Mouse (Mus musculus): ENCODE data around the gene Dnajc3. TPM values are rescaled to one million over a fixed set of nuclear protein-coding genes. Genes with fewer than 3 reads are reported as not detected.

Gene Dnajc3
- polyA plus RNA-seq, 1 experiment from 2014 or later = 37.7 TPM

- H3K36me3 ChIP-seq = no peaks in the 10 kb centered on the region
- no peak overlapping the region for H3K9ac ChIP-seq
- peaks cover 14% of the 10 kb centered on the region; the same call in 1 of the 2 replicates for H3K27me3 ChIP-seq (replicated peaks)
- no peak overlapping the region for H3K4me2 ChIP-seq
- no peak for ATAC-seq
- 71% methylated on average over 9 of the region's 9 CpGs for WGBS (ENCODE audit: insufficient replicate concordance)
- H3K9me3 ChIP-seq (replicated peaks) = no peaks in the 10 kb centered on the region
- no peak overlapping the region for H3K4me3 ChIP-seq
- H3K27ac ChIP-seq = no peak overlapping the region
- H3K4me1 ChIP-seq = peaks cover 25% of the 10 kb centered on the region
Observed at GRCm38 (mm10) chr14:118934686-118935085, 3.1 kb upstream of the Dnajc3 start.

DNA sequence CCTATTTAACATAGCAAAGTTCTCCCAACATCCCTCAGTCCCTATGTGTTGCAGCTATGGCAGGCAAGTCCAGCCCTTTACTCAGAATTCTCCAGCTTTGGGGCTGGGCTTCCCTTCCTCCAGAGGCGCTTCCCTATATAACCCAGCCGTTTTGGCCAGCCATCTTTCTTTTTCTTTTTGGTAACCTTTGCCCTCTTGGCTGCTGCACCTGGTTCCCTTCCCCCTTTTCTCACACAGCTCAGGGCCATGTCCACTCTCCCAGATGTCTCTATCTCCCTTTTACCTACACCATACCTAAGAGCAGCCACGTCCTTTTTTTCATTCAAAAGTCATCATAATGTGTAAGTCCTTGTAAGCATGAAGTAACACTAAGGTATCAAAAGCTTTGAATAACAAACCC lies 1.5 kb upstream of the Dnajc3 start:
- Histone ChIP-seq H3K4me2 (peak overlapping the region; percentile 92; the same call in 1 of the 2 replicates), H3K4me1 (peaks cover 40% of the 10 kb centered on the region), H3K4me3 (no peak overlapping the region), H3K9me3 (replicated peaks) (no peaks in the 10 kb centered on the region), H3K36me3 (no peaks in the 10 kb centered on the region), H3K27ac (no peak overlapping the region), H3K27me3 (replicated peaks) (peaks cover 12% of the 10 kb centered on the region; the same call in 1 of the 2 replicates), H3K9ac (no peak overlapping the region)
- WGBS (ENCODE audit: insufficient replicate concordance) = 59% methylated on average over 3 of the region's 3 CpGs
- no peak for ATAC-seq

GRCm38 (mm10) chr14:118936952-118937351 lies 824 bp upstream of the Dnajc3 start:
- H3K27me3 ChIP-seq (replicated peaks) = peaks cover 5% of the 10 kb centered on the region; the same call in 1 of the 2 replicates
- WGBS (ENCODE audit: insufficient replicate concordance) = 28% methylated on average over 4 of the region's 4 CpGs
- peak overlapping the region; percentile 82 for H3K27ac ChIP-seq
- H3K9me3 ChIP-seq (replicated peaks) = no peaks in the 10 kb centered on the region
- peak overlapping the region; percentile 99 for H3K9ac ChIP-seq
- ATAC-seq = no peak
- H3K4me2 ChIP-seq = peak overlapping the region; percentile 92
- peak overlapping the region; percentile 97 for H3K4me3 ChIP-seq
- H3K4me1 ChIP-seq = peaks cover 44% of the 10 kb centered on the region
- H3K36me3 ChIP-seq = no peaks in the 10 kb centered on the region

DNA sequence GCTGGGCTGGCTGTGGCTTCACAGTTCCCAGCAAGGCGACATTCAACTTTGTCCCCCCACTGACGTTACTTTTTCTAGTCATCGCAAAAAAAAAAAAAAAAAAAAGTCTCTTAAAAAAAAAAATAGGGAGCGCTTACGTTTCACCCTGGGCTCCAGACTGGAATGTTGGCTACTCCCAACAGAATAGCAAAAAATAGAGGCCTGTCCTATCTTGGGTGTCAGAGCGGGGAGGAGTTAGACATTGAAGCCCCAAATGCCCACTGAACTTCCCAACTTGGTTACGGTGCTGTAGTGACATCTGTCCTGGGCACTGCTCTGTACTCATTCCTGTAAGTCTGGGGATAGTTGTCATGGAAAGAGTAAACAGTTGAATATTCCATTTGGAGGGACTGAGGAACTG lies 775 bp downstream of the Dnajc3 start:
- H3K27ac ChIP-seq = peak overlapping the region; percentile 91
- peaks cover 48% of the 10 kb centered on the region for H3K4me1 ChIP-seq
- no peak for ATAC-seq
- peak overlapping the region; percentile 92 for H3K4me2 ChIP-seq
- no peaks in the 10 kb centered on the region for H3K27me3 ChIP-seq (replicated peaks)
- H3K9me3 ChIP-seq (replicated peaks) = no peaks in the 10 kb centered on the region
- H3K36me3 ChIP-seq = no peaks in the 10 kb centered on the region
- WGBS (ENCODE audit: insufficient replicate concordance) = 4% methylated on average over 7 of the region's 7 CpGs
- peak overlapping the region; percentile 99 for H3K9ac ChIP-seq
- peak overlapping the region; percentile 97 for H3K4me3 ChIP-seq

DNA sequence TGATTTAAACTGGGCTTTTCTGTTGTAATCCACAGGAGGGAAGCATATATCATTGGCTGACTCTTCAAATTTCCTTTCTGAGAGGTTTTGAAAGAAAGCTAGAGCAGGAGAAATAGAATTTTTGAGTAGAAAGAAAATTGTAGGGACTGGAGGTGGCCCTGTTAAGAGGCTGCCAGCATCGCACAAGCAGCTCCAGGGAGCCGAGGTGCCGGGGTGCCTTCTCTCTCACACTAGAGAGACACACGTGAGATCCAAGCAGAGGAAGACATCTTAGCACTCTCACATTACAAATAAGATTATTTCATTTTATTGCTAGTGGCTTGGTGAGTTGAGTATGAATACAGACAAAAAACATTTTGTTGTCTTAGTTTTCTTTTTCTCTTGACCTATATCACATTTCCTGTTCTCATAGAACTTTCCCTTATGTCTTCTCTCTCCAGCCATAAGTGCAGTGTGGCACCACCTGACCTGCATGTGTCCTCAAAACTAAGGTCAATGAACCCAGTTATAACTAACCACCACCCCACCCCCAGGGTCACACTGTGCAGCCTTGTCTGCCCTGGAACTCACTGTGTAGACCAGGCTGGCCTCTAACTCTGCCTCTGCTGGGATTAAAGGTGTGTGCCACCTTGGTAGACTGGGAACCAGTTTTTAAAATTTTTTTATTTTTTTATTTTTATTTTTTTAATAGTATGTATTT lies 3.2 kb downstream of the Dnajc3 start:
- Histone ChIP-seq H3K9ac (no peak overlapping the region), H3K27me3 (replicated peaks) (no peaks in the 10 kb centered on the region), H3K27ac (no peak overlapping the region), H3K4me2 (no peak overlapping the region), H3K4me1 (peaks cover 60% of the 10 kb centered on the region), H3K36me3 (no peaks in the 10 kb centered on the region), H3K9me3 (replicated peaks) (no peaks in the 10 kb centered on the region), H3K4me3 (no peak overlapping the region)
- WGBS (ENCODE audit: insufficient replicate concordance) = 81% methylated on average over 4 of the region's 4 CpGs
- ATAC-seq = no peak

GRCm38 (mm10) chr14:118942076-118942475 lies 4.3 kb downstream of the Dnajc3 start:
- peaks cover 52% of the 10 kb centered on the region for H3K4me1 ChIP-seq
- WGBS (ENCODE audit: insufficient replicate concordance) = 67% methylated on average over 12 of the region's 12 CpGs
- no peaks in the 10 kb centered on the region for H3K27me3 ChIP-seq (replicated peaks)
- H3K9me3 ChIP-seq (replicated peaks) = no peaks in the 10 kb centered on the region
- no peak overlapping the region for H3K4me3 ChIP-seq
- H3K27ac ChIP-seq = no peak overlapping the region; the same call in 1 of the 2 replicates
- H3K36me3 ChIP-seq = no peaks in the 10 kb centered on the region
- no peak overlapping the region for H3K9ac ChIP-seq
- ATAC-seq = no peak
- no peak overlapping the region for H3K4me2 ChIP-seq

GRCm38 (mm10) chr14:118944702-118945101 lies 6.9 kb downstream of the Dnajc3 start:
- no peak for ATAC-seq
- Histone ChIP-seq H3K4me2 (no peak overlapping the region), H3K36me3 (no peaks in the 10 kb centered on the region), H3K9me3 (replicated peaks) (no peaks in the 10 kb centered on the region), H3K9ac (no peak overlapping the region), H3K4me3 (no peak overlapping the region), H3K4me1 (peaks cover 35% of the 10 kb centered on the region), H3K27ac (no peak overlapping the region), H3K27me3 (replicated peaks) (no peaks in the 10 kb centered on the region)
- WGBS (ENCODE audit: insufficient replicate concordance) = 52% methylated on average over 2 of the region's 2 CpGs

DNA sequence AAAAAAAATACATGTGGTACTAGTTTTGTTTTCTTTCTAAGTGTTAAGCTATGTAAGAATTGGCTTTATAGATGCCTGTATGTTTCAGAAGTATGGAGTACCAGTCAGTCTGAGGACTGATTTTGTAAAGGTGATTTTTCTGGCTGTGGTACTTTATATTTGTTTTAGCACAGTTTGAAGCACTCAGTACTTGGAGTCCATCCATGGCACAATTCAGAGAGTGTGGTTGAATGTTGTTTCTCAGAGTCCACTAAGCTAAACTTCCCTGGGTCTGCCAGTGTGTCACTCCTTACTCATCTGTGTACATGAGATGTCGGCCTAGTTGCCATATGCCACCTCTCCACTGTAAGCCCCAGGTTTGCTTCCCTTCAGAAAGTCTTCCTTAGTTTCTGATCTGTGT lies 11.1 kb downstream of the Dnajc3 start:
- no peaks in the 10 kb centered on the region for H3K27me3 ChIP-seq (replicated peaks)
- no peak overlapping the region for H3K9ac ChIP-seq
- H3K4me1 ChIP-seq = peaks cover 17% of the 10 kb centered on the region; the same call in 1 of the 2 replicates
- 81% methylated on average over 1 of the region's 1 CpGs for WGBS (ENCODE audit: insufficient replicate concordance)
- H3K4me2 ChIP-seq = no peak overlapping the region
- no peaks in the 10 kb centered on the region for H3K9me3 ChIP-seq (replicated peaks)
- H3K4me3 ChIP-seq = no peak overlapping the region
- H3K27ac ChIP-seq = no peak overlapping the region
- H3K36me3 ChIP-seq = peaks cover 10% of the 10 kb centered on the region
- ATAC-seq = no peak

GRCm38 (mm10) chr14:118951912-118952583 lies 14.3 kb downstream of the Dnajc3 start:
- H3K27ac ChIP-seq = no peak overlapping the region
- H3K36me3 ChIP-seq = peaks cover 31% of the 10 kb centered on the region
- ATAC-seq = no peak
- H3K4me2 ChIP-seq = no peak overlapping the region
- no peaks in the 10 kb centered on the region for H3K9me3 ChIP-seq (replicated peaks)
- H3K27me3 ChIP-seq (replicated peaks) = no peaks in the 10 kb centered on the region
- 89% methylated on average over 9 of the region's 9 CpGs for WGBS (ENCODE audit: insufficient replicate concordance)
- H3K9ac ChIP-seq = no peak overlapping the region
- 0 out of 2 replicates have a peak, but pooled peaks cover 5% of the 10 kb centered on the region for H3K4me1 ChIP-seq
- H3K4me3 ChIP-seq = no peak overlapping the region

DNA sequence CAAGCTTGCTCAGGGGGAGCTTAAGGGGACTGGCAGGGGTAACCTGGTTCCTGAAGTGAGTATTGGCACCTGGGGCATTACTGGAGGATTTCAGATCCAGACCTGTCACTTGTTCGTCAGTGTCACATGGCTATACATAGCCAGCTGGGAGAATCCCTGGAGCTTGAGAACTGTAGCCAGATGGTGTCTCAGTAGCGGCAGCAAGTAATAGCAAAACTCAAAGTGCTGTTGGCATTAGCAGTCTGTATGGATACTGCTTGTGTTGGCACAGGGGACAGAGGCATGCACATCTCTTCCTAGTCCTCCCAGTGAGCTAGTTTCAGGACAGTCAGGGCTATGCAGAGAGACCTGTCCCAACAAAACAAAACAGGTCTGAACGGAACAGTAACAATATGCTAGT lies 20.2 kb downstream of the Dnajc3 start:
- no peaks in the 10 kb centered on the region for H3K4me1 ChIP-seq
- no peak for ATAC-seq
- H3K36me3 ChIP-seq = peaks cover 82% of the 10 kb centered on the region
- H3K4me3 ChIP-seq = no peak overlapping the region
- no peak overlapping the region for H3K4me2 ChIP-seq
- no peak overlapping the region for H3K27ac ChIP-seq
- no peak overlapping the region for H3K9ac ChIP-seq
- no peaks in the 10 kb centered on the region for H3K27me3 ChIP-seq (replicated peaks)
- no peaks in the 10 kb centered on the region for H3K9me3 ChIP-seq (replicated peaks)
- WGBS (ENCODE audit: insufficient replicate concordance) = 86% methylated on average over 3 of the region's 3 CpGs

DNA sequence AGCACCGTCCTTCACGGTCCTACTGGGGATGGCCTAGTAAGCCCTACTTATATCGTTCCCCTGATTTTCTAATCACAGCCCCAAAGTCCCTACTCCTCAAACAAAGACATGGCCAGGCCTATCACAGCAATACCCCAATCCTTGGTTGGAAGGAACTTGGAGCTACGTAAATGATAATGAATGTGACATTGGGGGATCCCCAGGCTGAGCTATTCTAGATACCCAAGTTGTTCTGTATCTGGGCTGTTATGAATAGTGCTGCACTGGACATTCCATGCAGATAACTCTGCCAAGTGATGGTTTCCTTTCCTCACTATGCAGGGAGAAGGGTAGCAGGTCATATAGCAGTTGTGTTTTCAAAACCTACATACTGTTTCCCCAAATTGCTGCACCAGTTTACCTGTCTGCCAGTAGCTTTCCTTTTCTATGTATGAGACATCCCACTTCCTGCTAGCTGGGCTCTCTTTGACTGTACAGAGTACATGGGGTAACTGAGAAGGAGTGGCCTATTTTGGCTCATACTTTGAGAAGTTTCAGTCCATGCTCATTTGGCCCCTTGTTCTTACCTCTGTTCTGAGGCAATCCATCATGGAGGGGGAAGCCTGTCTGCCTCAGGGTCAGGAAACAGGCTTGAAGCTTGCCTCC lies 27.7 kb downstream of the Dnajc3 start:
- 82% methylated on average over 4 of the region's 4 CpGs for WGBS (ENCODE audit: insufficient replicate concordance)
- H3K27me3 ChIP-seq (replicated peaks) = no peaks in the 10 kb centered on the region
- no peak overlapping the region for H3K27ac ChIP-seq
- H3K36me3 ChIP-seq = peaks cover 57% of the 10 kb centered on the region
- H3K9me3 ChIP-seq (replicated peaks) = no peaks in the 10 kb centered on the region
- H3K4me2 ChIP-seq = no peak overlapping the region
- no peak for ATAC-seq
- no peak overlapping the region for H3K4me3 ChIP-seq
- H3K9ac ChIP-seq = no peak overlapping the region
- no peaks in the 10 kb centered on the region for H3K4me1 ChIP-seq

DNA sequence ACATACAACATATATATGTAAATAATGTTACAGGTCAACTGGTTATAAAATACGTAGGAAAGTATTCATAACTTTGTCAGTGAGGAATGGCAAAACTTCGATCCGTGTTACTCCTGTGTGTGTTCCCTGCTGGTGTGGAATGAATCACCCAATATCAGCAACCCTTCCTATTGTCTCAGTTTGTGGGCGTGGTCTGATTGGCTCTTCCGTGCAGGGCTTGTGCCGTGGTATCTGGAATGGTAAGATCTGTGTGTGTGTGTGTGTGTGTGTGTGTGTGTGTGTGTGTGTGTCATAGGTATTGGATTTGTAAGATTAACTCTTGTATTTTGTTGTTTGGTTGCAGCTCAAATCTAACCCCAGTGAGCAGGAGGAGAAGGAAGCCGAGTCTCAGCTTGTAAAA lies 29.9 kb downstream of the Dnajc3 start:
- WGBS (ENCODE audit: insufficient replicate concordance) = 75% methylated on average over 7 of the region's 7 CpGs
- H3K36me3 ChIP-seq = peaks cover 58% of the 10 kb centered on the region

More for the DNA sequence above, 29.9 kb downstream of the Dnajc3 start:
- H3K27me3 ChIP-seq (replicated peaks) = no peaks in the 10 kb centered on the region
- no peak overlapping the region for H3K4me3 ChIP-seq
- H3K4me2 ChIP-seq = no peak overlapping the region
- no peak overlapping the region for H3K9ac ChIP-seq
- H3K27ac ChIP-seq = no peak overlapping the region
- ATAC-seq = no peak
- H3K4me1 ChIP-seq = no peaks in the 10 kb centered on the region
- no peaks in the 10 kb centered on the region for H3K9me3 ChIP-seq (replicated peaks)
